Mouse (Mus musculus) neural tube, embryonic 11.5 days (tissue): ENCODE data around the gene Aox2. TPM values are rescaled to one million over a fixed set of nuclear protein-coding genes. Genes with fewer than 3 reads are reported as not detected.

Experiments used
- ATAC-seq: fragments of 200-750 bp; cut with Nextera tagmentation; 2 replicates; pipeline ENCODE4 v1.8.0; 2017; ENCODE audit warnings: moderate number of reproducible peaks, mild to moderate bottlenecking, moderate TSS enrichment, moderate library complexity; ENCODE audit not compliant: insufficient read depth, low FRiP score, low TSS enrichment
- DNase-seq: peaks from one replicate; pipeline ENCODE4 v3.0.0-alpha.2; 2015; ENCODE audit warnings: low spot score
- H3K27ac ChIP-seq: fragments of 300-500 bp; sonication (generic); 2 replicates; pipeline ENCODE4 v1.5.1; 2014; ENCODE audit warnings: low read depth, mild to moderate bottlenecking, low read length
- H3K27me3 ChIP-seq: fragments of 300-500 bp; sonication (generic); 2 replicates; pipeline ENCODE4 v1.6.1; 2014; ENCODE audit warnings: mild to moderate bottlenecking, low read length, mixed read lengths; ENCODE audit not compliant: control insufficient read depth, insufficient read depth
- H3K36me3 ChIP-seq: fragments of 300-500 bp; sonication (generic); 2 replicates; pipeline ENCODE4 v1.6.1; 2014; ENCODE audit warnings: mild to moderate bottlenecking, low read length, moderate library complexity, mixed read lengths; ENCODE audit not compliant: control insufficient read depth, insufficient read depth
- H3K4me1 ChIP-seq: fragments of 300-500 bp; sonication (generic); 2 replicates; pipeline ENCODE4 v1.6.1; 2014; ENCODE audit warnings: low read length, mixed read lengths; ENCODE audit not compliant: control insufficient read depth, insufficient read depth
- H3K4me2 ChIP-seq: fragments of 300-500 bp; sonication (generic); 2 replicates; pipeline ENCODE4 v1.6.1; 2014; ENCODE audit warnings: low read depth, mild to moderate bottlenecking, moderate library complexity
- H3K4me3 ChIP-seq: fragments of 300-500 bp; sonication (generic); 2 replicates; pipeline ENCODE4 v1.5.1; 2014; ENCODE audit warnings: low read depth, low read length
- H3K9ac ChIP-seq: fragments of 300-500 bp; sonication (generic); 2 replicates; pipeline ENCODE4 v1.6.1; 2014; ENCODE audit warnings: mild to moderate bottlenecking, low read length
- H3K9me3 ChIP-seq: fragments of 300-500 bp; sonication (generic); 2 replicates; pipeline ENCODE4 v1.6.1; 2016; ENCODE audit warnings: low read length; ENCODE audit not compliant: control insufficient read depth
- WGBS: fragments of 180-500 bp; shearing (Covaris S2); extraction: QIAGEN DNeasy Blood & Tissue Kit; methylation state at CpG from one replicate; pipeline ENCODE4 v1.1.7; 2014; 5-methylcytosine and 5-hydroxymethylcytosine counted together
- polyA plus RNA-seq: library from polyadenylated mRNA; unstranded; fragments of >200 nt; fragmentation: Nextera tagmentation; extraction: Ambion mirVana; gene quantifications from 2 replicates; pipeline ENCODE4 v1.2.1, GENCODE M21; 2014

The Aox2 gene
- polyA plus RNA-seq, 1 experiment from 2014 or later, result not detected

GRCm38 (mm10) chr1:58244487-58244886 lies 33.6 kb upstream of the Aox2 start:
- Histone ChIP-seq H3K4me3 (no peak overlapping the region), H3K9me3 (no peaks in the 10 kb centered on the region), H3K4me1 (no peaks in the 10 kb centered on the region), H3K4me2 (no peak overlapping the region), H3K9ac (no peak overlapping the region), H3K27me3 (no peaks in the 10 kb centered on the region), H3K27ac (no peak overlapping the region), H3K36me3 (no peaks in the 10 kb centered on the region)
- ATAC-seq, result no peak
- no peak for DNase-seq
- 84% methylated on average over 3 of the region's 3 CpGs for WGBS

GRCm38 (mm10) chr1:58248518-58248917 lies 29.6 kb upstream of the Aox2 start:
- no peak overlapping the region for H3K4me2 ChIP-seq
- no peak overlapping the region for H3K4me3 ChIP-seq
- no peak for DNase-seq
- no peak for ATAC-seq
- no peaks in the 10 kb centered on the region for H3K36me3 ChIP-seq
- no peaks in the 10 kb centered on the region for H3K4me1 ChIP-seq
- no peaks in the 10 kb centered on the region for H3K27me3 ChIP-seq
- 90% methylated on average over 1 of the region's 1 CpGs for WGBS
- H3K9me3 ChIP-seq, result no peaks in the 10 kb centered on the region
- H3K9ac ChIP-seq, result no peak overlapping the region
- H3K27ac ChIP-seq, result no peak overlapping the region

- no peak overlapping the region for H3K4me3 ChIP-seq
- H3K4me2 ChIP-seq, result no peak overlapping the region
- H3K36me3 ChIP-seq, result no peaks in the 10 kb centered on the region
- no peak overlapping the region for H3K27ac ChIP-seq
- ATAC-seq (no peak), DNase-seq (no peak)
- WGBS, result 72% methylated on average over 11 of the region's 11 CpGs
- no peaks in the 10 kb centered on the region for H3K27me3 ChIP-seq
- H3K4me1 ChIP-seq, result no peaks in the 10 kb centered on the region
- no peaks in the 10 kb centered on the region for H3K9me3 ChIP-seq
- no peak overlapping the region for H3K9ac ChIP-seq
These were observed 24.7 kb upstream of the Aox2 start for GRCm38 (mm10) chr1:58253466-58253865.

GRCm38 (mm10) chr1:58257195-58257991 lies 20.7 kb upstream of the Aox2 start:
- 83% methylated on average over 10 of the region's 10 CpGs for WGBS
- Histone ChIP-seq H3K36me3 (no peaks in the 10 kb centered on the region), H3K9me3 (no peaks in the 10 kb centered on the region), H3K4me1 (no peaks in the 10 kb centered on the region), H3K27ac (no peak overlapping the region), H3K4me3 (no peak overlapping the region), H3K27me3 (no peaks in the 10 kb centered on the region), H3K4me2 (no peak overlapping the region), H3K9ac (no peak overlapping the region)
- ATAC-seq, result no peak
- DNase-seq, result no peak

- Histone ChIP-seq H3K9me3 (no peaks in the 10 kb centered on the region), H3K9ac (no peak overlapping the region), H3K4me1 (no peaks in the 10 kb centered on the region), H3K36me3 (no peaks in the 10 kb centered on the region), H3K27ac (no peak overlapping the region), H3K4me3 (no peak overlapping the region), H3K27me3 (no peaks in the 10 kb centered on the region), H3K4me2 (no peak overlapping the region)
- DNase-seq (no peak), ATAC-seq (no peak)
- 74% methylated on average over 3 of the region's 3 CpGs for WGBS
These were observed 17.8 kb upstream of the Aox2 start for GRCm38 (mm10) chr1:58260311-58260710.

GRCm38 (mm10) chr1:58268231-58268630 lies 9.9 kb upstream of the Aox2 start:
- Histone ChIP-seq H3K4me3 (no peak overlapping the region), H3K27me3 (no peaks in the 10 kb centered on the region), H3K9me3 (no peaks in the 10 kb centered on the region), H3K36me3 (no peaks in the 10 kb centered on the region), H3K27ac (no peak overlapping the region), H3K4me2 (no peak overlapping the region), H3K9ac (no peak overlapping the region), H3K4me1 (no peaks in the 10 kb centered on the region)
- 84% methylated on average over 2 of the region's 2 CpGs for WGBS
- DNase-seq (no peak), ATAC-seq (no peak)

- Histone ChIP-seq H3K4me3 (no peak overlapping the region), H3K36me3 (no peaks in the 10 kb centered on the region), H3K9ac (no peak overlapping the region), H3K27ac (no peak overlapping the region), H3K9me3 (no peaks in the 10 kb centered on the region), H3K4me2 (no peak overlapping the region), H3K4me1 (no peaks in the 10 kb centered on the region), H3K27me3 (no peaks in the 10 kb centered on the region)
- WGBS, result 68% methylated on average over 6 of the region's 6 CpGs
- ATAC-seq, result no peak
- DNase-seq, result peak; percentile 56
These were observed 7.1 kb upstream of the Aox2 start for GRCm38 (mm10) chr1:58270807-58271569.

GRCm38 (mm10) chr1:58275879-58276278 lies 2.2 kb upstream of the Aox2 start:
- Histone ChIP-seq H3K9ac (no peak overlapping the region), H3K4me2 (no peak overlapping the region), H3K36me3 (no peaks in the 10 kb centered on the region), H3K27ac (no peak overlapping the region), H3K4me3 (no peak overlapping the region), H3K9me3 (no peaks in the 10 kb centered on the region), H3K4me1 (no peaks in the 10 kb centered on the region), H3K27me3 (no peaks in the 10 kb centered on the region)
- DNase-seq, result no peak
- 35% methylated on average over 9 of the region's 9 CpGs for WGBS
- no peak for ATAC-seq

- no peaks in the 10 kb centered on the region for H3K4me1 ChIP-seq
- DNase-seq (no peak), ATAC-seq (no peak)
- H3K9me3 ChIP-seq, result no peaks in the 10 kb centered on the region
- no peaks in the 10 kb centered on the region for H3K27me3 ChIP-seq
- WGBS, result 65% methylated on average over 7 of the region's 7 CpGs
- H3K36me3 ChIP-seq, result no peaks in the 10 kb centered on the region
- H3K9ac ChIP-seq, result no peak overlapping the region
- no peak overlapping the region for H3K4me3 ChIP-seq
- H3K4me2 ChIP-seq, result no peak overlapping the region
- H3K27ac ChIP-seq, result no peak overlapping the region
These were observed 387 bp downstream of the Aox2 start for GRCm38 (mm10) chr1:58278513-58278912.
